Mouse (Mus musculus) limb, embryonic 14.5 days (tissue): ENCODE measurements around the gene Mapk12. TPM values are rescaled to one million over a fixed set of nuclear protein-coding genes. Genes with fewer than 3 reads are reported as not detected.
A peak's percentile ranks its signal among the peaks of the same experiment; 100 is the strongest.

Source experiments
- ATAC-seq: fragments of 200-750 bp; cut with Nextera tagmentation; 2 replicates; pipeline ENCODE4 v1.8.0; 2017; ENCODE audit warnings: low read depth, moderate number of reproducible peaks, moderate TSS enrichment; ENCODE audit not compliant: low FRiP score
- DNase-seq: peaks from one replicate; pipeline ENCODE4 v3.0.0-alpha.2; 2015; ENCODE audit warnings: low spot score
- H3K27ac ChIP-seq: fragments of 300-500 bp; sonication (generic); replicated peaks from 2 replicates; pipeline ENCODE4 v1.5.1; 2014; ENCODE audit warnings: low read depth, mild to moderate bottlenecking, low read length, moderate library complexity, mixed read lengths
- H3K27me3 ChIP-seq: fragments of 300-500 bp; sonication (generic); 2 replicates; pipeline ENCODE4 v1.6.1; 2014; ENCODE audit warnings: low read length, mixed read lengths; ENCODE audit not compliant: control insufficient read depth, insufficient read depth
- H3K36me3 ChIP-seq: fragments of 300-500 bp; sonication (generic); 2 replicates; pipeline ENCODE4 v1.6.1; 2014; ENCODE audit warnings: mild to moderate bottlenecking, low read length, moderate library complexity, mixed read lengths; ENCODE audit not compliant: control insufficient read depth, insufficient read depth
- H3K4me1 ChIP-seq: fragments of 300-500 bp; sonication (generic); 2 replicates; pipeline ENCODE4 v1.6.1; 2014; ENCODE audit warnings: antibody characterized with exemption, low read length, mixed read lengths; ENCODE audit not compliant: control insufficient read depth, insufficient read depth
- H3K4me2 ChIP-seq: fragments of 300-500 bp; sonication (generic); replicated peaks from 2 replicates; pipeline ENCODE4 v1.6.1; 2014; ENCODE audit warnings: low read depth, mild to moderate bottlenecking, low read length, moderate library complexity; ENCODE audit not compliant: severe bottlenecking
- H3K4me3 ChIP-seq: fragments of 300-500 bp; sonication (generic); replicated peaks from 2 replicates; pipeline ENCODE4 v1.5.1; 2014; ENCODE audit warnings: low read length
- H3K9ac ChIP-seq: fragments of 300-500 bp; sonication (generic); 2 replicates; pipeline ENCODE4 v1.6.1; 2014; ENCODE audit warnings: mild to moderate bottlenecking, low read depth, low read length, moderate library complexity; ENCODE audit not compliant: severe bottlenecking
- H3K9me3 ChIP-seq: fragments of 300-500 bp; sonication (generic); 2 replicates; pipeline ENCODE4 v1.6.1; 2016; ENCODE audit warnings: low read length; ENCODE audit not compliant: control insufficient read depth
- POLR2A ChIP-seq: fragments of 200-500 bp; IDR thresholded peaks from 2 replicates; pipeline ENCODE4 v1.8.0; 2012; ENCODE audit warnings: inconsistent platforms, mild to moderate bottlenecking, moderate library complexity, borderline replicate concordance; ENCODE audit not compliant: insufficient read depth, insufficient read length; ENCODE audit errors: extremely low read depth
- WGBS: fragments of 180-500 bp; shearing (Covaris S2); extraction: QIAGEN DNeasy Blood & Tissue Kit; methylation state at CpG from one replicate; pipeline ENCODE4 v1.1.7; 2014; 5-methylcytosine and 5-hydroxymethylcytosine counted together
- polyA plus RNA-seq, 2 experiments: library from polyadenylated mRNA; depleted of rRNA in 1 of 2; stranded (reverse) in 1 of 2; unstranded in 1 of 2; fragments of >200 nt; fragmentation: Nextera tagmentation in 1 of 2; extraction: Ambion mirVana in 1 of 2; gene quantifications; 2 replicates each; pipeline versions ENCODE4 v1.2.1 to v1.2.3; 2012 to 2014

Mapk12 gene
- polyA plus RNA-seq, 2 experiments = 8.3 to 14.9 TPM

GRCm38 (mm10) chr15:89169431-89169830 is 28.9 kb upstream of the Mapk12 start:
- H3K9ac ChIP-seq = 0 out of 2 replicates have a peak overlapping the region, but pooled peaks have one; percentile 2
- no peak for TF ChIP-seq POLR2A
- peak overlapping the region; percentile 40 for H3K27ac ChIP-seq
- no peaks in the 10 kb centered on the region for H3K9me3 ChIP-seq
- H3K27me3 ChIP-seq = no peaks in the 10 kb centered on the region
- DNase-seq = peak; percentile 93
- WGBS = 5% methylated on average over 10 of the region's 10 CpGs
- peaks cover 45% of the 10 kb centered on the region for H3K36me3 ChIP-seq
- H3K4me3 ChIP-seq = peak overlapping the region; percentile 10; the same call in 1 of the 2 replicates
- peak overlapping the region; percentile 36 for H3K4me2 ChIP-seq
- ATAC-seq = peak; percentile 88
- peaks cover 46% of the 10 kb centered on the region for H3K4me1 ChIP-seq

GRCm38 (mm10) chr15:89168922-89169321 is 28.4 kb upstream of the Mapk12 start:
- Histone ChIP-seq H3K9ac (0 out of 2 replicates have a peak overlapping the region, but pooled peaks have one; percentile 17), H3K4me2 (peak overlapping the region; percentile 36), H3K27me3 (no peaks in the 10 kb centered on the region), H3K36me3 (peaks cover 50% of the 10 kb centered on the region), H3K4me3 (peak overlapping the region; percentile 10; the same call in 1 of the 2 replicates), H3K27ac (peak overlapping the region; percentile 40), H3K4me1 (peaks cover 41% of the 10 kb centered on the region), H3K9me3 (no peaks in the 10 kb centered on the region)
- DNase-seq (no peak), ATAC-seq (no peak)
- no peak for TF ChIP-seq POLR2A
- WGBS = 47% methylated on average over 10 of the region's 10 CpGs

- WGBS = 86% methylated on average over 12 of the region's 12 CpGs
- no peak overlapping the region for H3K4me3 ChIP-seq
- DNase-seq = no peak
- no peak overlapping the region for H3K9ac ChIP-seq
- H3K9me3 ChIP-seq = no peaks in the 10 kb centered on the region
- ATAC-seq = no peak
- H3K36me3 ChIP-seq = peaks cover 84% of the 10 kb centered on the region
- H3K27me3 ChIP-seq = no peaks in the 10 kb centered on the region
- H3K4me1 ChIP-seq = peaks cover 17% of the 10 kb centered on the region
- H3K4me2 ChIP-seq = no peak overlapping the region
- no peak for TF ChIP-seq POLR2A
- no peak overlapping the region for H3K27ac ChIP-seq
Observed at GRCm38 (mm10) chr15:89165478-89165877, 25.0 kb upstream of the Mapk12 start.

GRCm38 (mm10) chr15:89161397-89161796 is 20.9 kb upstream of the Mapk12 start:
- TF ChIP-seq POLR2A = no peak
- Histone ChIP-seq H3K9ac (no peak overlapping the region), H3K4me2 (no peak overlapping the region), H3K27ac (no peak overlapping the region), H3K27me3 (no peaks in the 10 kb centered on the region), H3K4me1 (no peaks in the 10 kb centered on the region), H3K9me3 (no peaks in the 10 kb centered on the region), H3K36me3 (peaks cover 100% of the 10 kb centered on the region), H3K4me3 (no peak overlapping the region)
- ATAC-seq = no peak
- DNase-seq = no peak
- 76% methylated on average over 9 of the region's 9 CpGs for WGBS

- Histone ChIP-seq H3K4me1 (no peaks in the 10 kb centered on the region), H3K27ac (no peak overlapping the region), H3K36me3 (peaks cover 99% of the 10 kb centered on the region), H3K9me3 (no peaks in the 10 kb centered on the region), H3K27me3 (no peaks in the 10 kb centered on the region), H3K9ac (no peak overlapping the region), H3K4me2 (no peak overlapping the region), H3K4me3 (no peak overlapping the region)
- no peak for TF ChIP-seq POLR2A
- WGBS = 92% methylated on average over 16 of the region's 16 CpGs
- ATAC-seq (no peak), DNase-seq (no peak)
Observed at GRCm38 (mm10) chr15:89158516-89158915, 18.0 kb upstream of the Mapk12 start.

- no peaks in the 10 kb centered on the region for H3K4me1 ChIP-seq
- WGBS = 58% methylated on average over 7 of the region's 7 CpGs
- peaks cover 95% of the 10 kb centered on the region for H3K36me3 ChIP-seq
- H3K9me3 ChIP-seq = no peaks in the 10 kb centered on the region
- no peak overlapping the region for H3K9ac ChIP-seq
- ATAC-seq (0 out of 2 replicates have a peak, but pooled peaks have one; percentile 16), DNase-seq (no peak)
- TF ChIP-seq POLR2A = no peak
- no peak overlapping the region for H3K4me3 ChIP-seq
- H3K27me3 ChIP-seq = no peaks in the 10 kb centered on the region
- no peak overlapping the region for H3K27ac ChIP-seq
- H3K4me2 ChIP-seq = no peak overlapping the region
Observed at GRCm38 (mm10) chr15:89157954-89158353, 17.5 kb upstream of the Mapk12 start.
